Comparison of ENCODE assay signal across 13 mouse cellular contexts in the genomic region with DNA sequence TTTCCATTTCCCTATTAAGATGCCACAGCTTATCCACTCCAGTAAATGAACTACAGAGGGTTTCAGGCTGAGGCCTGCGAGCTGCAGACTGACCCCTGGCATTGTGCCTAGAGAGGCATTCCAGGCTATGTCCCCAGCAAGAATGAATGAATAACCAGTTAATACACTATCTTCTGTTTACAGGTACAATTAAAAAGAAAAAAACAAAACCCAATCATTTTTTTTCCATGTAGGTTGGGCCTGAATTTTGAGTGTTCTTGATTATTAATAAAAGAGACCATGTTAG. TPM values are rescaled to one million over a fixed set of nuclear protein-coding genes. Genes with fewer than 3 reads are reported as not detected.
DNase-seq lines count a peak whose midpoint lies in the region; ATAC-seq and TF ChIP-seq lines count a peak whose summit lies in the region.
"Had no signal": no experiment of that assay in that cellular context is flagged by ENCODE, and none has a peak within 500 bp of the region (broad histone marks: within the 10 kb centered on the region; RNA-seq: fewer than 3 reads in every experiment).

No protein-coding gene starts in this region.

- no peak for TF ChIP-seq EP300 in heart, adult 2 months (IDR thresholded peaks at IDR 0.05; ENCODE audit: insufficient read depth, low read depth, low read length)
- TF ChIP-seq EP300 in stomach, postnatal 0 days (optimal IDR thresholded peaks at IDR 0.05): no peak

- intact Hi-C loops in heart, adult 2 months (cut with DNase I): no loop called here

- H3K4me1 ChIP-seq in heart, embryonic 16.5 days (ENCODE audit: control insufficient read depth, insufficient read depth, low read length): peaks cover 10% of the 10 kb centered on the region
- H3K4me1 ChIP-seq in heart, adult 2 months (ENCODE audit: control insufficient read depth, insufficient read depth, low read length): no peaks in the 10 kb centered on the region; the same call in 1 of the 2 replicates
- H3K4me1 ChIP-seq in midbrain, postnatal 0 days (ENCODE audit: insufficient read depth, low read length): no peaks in the 10 kb centered on the region
- no peaks in the 10 kb centered on the region for H3K4me1 ChIP-seq in midbrain, embryonic 13.5 days (replicated peaks)
- H3K4me1 ChIP-seq in kidney, postnatal 0 days (replicated peaks; ENCODE audit: insufficient read depth, low read length): no peaks in the 10 kb centered on the region
- no peaks in the 10 kb centered on the region for H3K4me1 ChIP-seq in stomach, postnatal 0 days (replicated peaks; ENCODE audit: control insufficient read depth, insufficient read depth)
- H3K4me1 ChIP-seq: forebrain, embryonic 10.5 days; lung, embryonic 15.5 days had no signal

- TF ChIP-seq CTCF in heart, adult 2 months (IDR thresholded peaks at IDR 0.05): no peak
- TF ChIP-seq CTCF in midbrain, postnatal 0 days (IDR thresholded peaks at IDR 0.05): no peak
- no peak for TF ChIP-seq CTCF in kidney, postnatal 0 days (IDR thresholded peaks at IDR 0.05; ENCODE audit: low read depth)
- no peak for TF ChIP-seq CTCF in stomach, postnatal 0 days (IDR thresholded peaks at IDR 0.05; ENCODE audit: low read depth)

- H3K79me2 ChIP-seq in heart, adult 2 months (replicated peaks; ENCODE audit: control insufficient read depth, insufficient read depth, low read length): no peaks in the 10 kb centered on the region

- H3K4me3 ChIP-seq in heart, embryonic 16.5 days (ENCODE audit: low read length): no peak overlapping the region
- no peak overlapping the region for H3K4me3 ChIP-seq in heart, adult 2 months
- no peak overlapping the region for H3K4me3 ChIP-seq in midbrain, postnatal 0 days (ENCODE audit: low read depth, low read length)
- H3K4me3 ChIP-seq in midbrain, embryonic 13.5 days (replicated peaks): no peak overlapping the region
- H3K4me3 ChIP-seq in kidney, postnatal 0 days (replicated peaks; ENCODE audit: low read depth, low read length): no peak overlapping the region
- H3K4me3 ChIP-seq in stomach, postnatal 0 days (ENCODE audit: low read depth, low read length): no peak overlapping the region
- H3K4me3 ChIP-seq: forebrain, embryonic 10.5 days; lung, embryonic 15.5 days had no signal

- no peaks in the 10 kb centered on the region for H3K9me3 ChIP-seq in heart, embryonic 16.5 days (replicated peaks; ENCODE audit: control insufficient read depth, low read length)
- no peaks in the 10 kb centered on the region for H3K9me3 ChIP-seq in midbrain, postnatal 0 days (ENCODE audit: low read length)
- H3K9me3 ChIP-seq in midbrain, embryonic 13.5 days: no peaks in the 10 kb centered on the region
- no peaks in the 10 kb centered on the region for H3K9me3 ChIP-seq in kidney, postnatal 0 days (replicated peaks; ENCODE audit: low read length)
- no peaks in the 10 kb centered on the region for H3K9me3 ChIP-seq in stomach, postnatal 0 days (ENCODE audit: control insufficient read depth, low read length)
- H3K9me3 ChIP-seq: forebrain, embryonic 10.5 days; lung, embryonic 15.5 days had no signal

- 15% methylated on average over 1 of the region's 1 CpGs for WGBS in heart, embryonic 16.5 days
- WGBS in heart, adult 2 months: 33% methylated on average over 1 of the region's 1 CpGs
- 26% methylated on average over 1 of the region's 1 CpGs for WGBS in midbrain, postnatal 0 days
- WGBS in midbrain, embryonic 13.5 days: 17% methylated on average over 1 of the region's 1 CpGs
- 14% methylated on average over 1 of the region's 1 CpGs for WGBS in kidney, postnatal 0 days
- WGBS in stomach, postnatal 0 days: 13% methylated on average over 1 of the region's 1 CpGs

- no peaks in the 10 kb centered on the region for H3K27me3 ChIP-seq in heart, embryonic 16.5 days (ENCODE audit: control insufficient read depth, insufficient read depth, low read length)
- H3K27me3 ChIP-seq in heart, adult 2 months (ENCODE audit: control insufficient read depth, insufficient read depth, low read length): no peaks in the 10 kb centered on the region
- no peaks in the 10 kb centered on the region for H3K27me3 ChIP-seq in midbrain, postnatal 0 days (ENCODE audit: insufficient read depth, low read length)
- no peaks in the 10 kb centered on the region for H3K27me3 ChIP-seq in midbrain, embryonic 13.5 days
- no peaks in the 10 kb centered on the region for H3K27me3 ChIP-seq in kidney, postnatal 0 days (ENCODE audit: insufficient read depth, low read length)
- no peaks in the 10 kb centered on the region for H3K27me3 ChIP-seq in stomach, postnatal 0 days (ENCODE audit: control insufficient read depth, insufficient read depth, low read length)
- H3K27me3 ChIP-seq: CH12.LX; lung, embryonic 15.5 days had no signal

- no peaks in the 10 kb centered on the region for H3K36me3 ChIP-seq in heart, embryonic 16.5 days (ENCODE audit: control insufficient read depth, insufficient read depth)
- H3K36me3 ChIP-seq in heart, adult 2 months (ENCODE audit: control insufficient read depth, insufficient read depth, low read length): no peaks in the 10 kb centered on the region
- no peaks in the 10 kb centered on the region for H3K36me3 ChIP-seq in midbrain, postnatal 0 days (ENCODE audit: insufficient read depth, low read length)
- no peaks in the 10 kb centered on the region for H3K36me3 ChIP-seq in midbrain, embryonic 13.5 days
- no peaks in the 10 kb centered on the region for H3K36me3 ChIP-seq in kidney, postnatal 0 days (ENCODE audit: insufficient read depth, low read length)
- H3K36me3 ChIP-seq in stomach, postnatal 0 days (ENCODE audit: control insufficient read depth, insufficient read depth, low read length): no peaks in the 10 kb centered on the region
- H3K36me3 ChIP-seq: forebrain, embryonic 10.5 days; lung, embryonic 15.5 days had no signal

- no peak for ATAC-seq in heart, embryonic 16.5 days (replicated peaks; ENCODE audit: extremely low read depth, insufficient read depth, low FRiP score)
- no peak for ATAC-seq in midbrain, postnatal 0 days (ENCODE audit: low FRiP score)
- ATAC-seq in midbrain, embryonic 13.5 days: no peak; the same call in 1 of the 2 replicates
- ATAC-seq in kidney, postnatal 0 days (replicated peaks; ENCODE audit: low FRiP score, low read depth): peak; percentile 85
- peak; percentile 48; the same call in 1 of the 2 replicates for ATAC-seq in stomach, postnatal 0 days (ENCODE audit: low FRiP score, low TSS enrichment)
- ATAC-seq in erythroid progenitor cell, adult 5-6 weeks (replicated peaks; ENCODE audit: low FRiP score, poor library complexity, severe bottlenecking): no peak

- TF ChIP-seq POLR2A in heart, adult 2 months (IDR thresholded peaks at IDR 0.05; ENCODE audit: insufficient read depth, low read depth, low read length): no peak

- no peak for DNase-seq in heart, adult 2 months
- DNase-seq in midbrain, postnatal 0 days (ENCODE audit: low spot score): peak; percentile 40
- DNase-seq in kidney, postnatal 0 days (ENCODE audit: low spot score): peak; percentile 56
- DNase-seq in stomach, postnatal 0 days (ENCODE audit: low spot score): no peak
- DNase-seq in left cerebral cortex, adult 18-20 months (ENCODE audit: low spot score in 2 of 2): no peak
- DNase-seq: gastrocnemius, postnatal 36 days had no signal

- no peak overlapping the region for H3K9ac ChIP-seq in heart, embryonic 16.5 days (ENCODE audit: low read length)
- H3K9ac ChIP-seq in heart, adult 2 months (ENCODE audit: low read depth, low read length): no peak overlapping the region
- H3K9ac ChIP-seq in midbrain, postnatal 0 days (replicated peaks; ENCODE audit: low read length, poor library complexity, severe bottlenecking): no peak overlapping the region
- H3K9ac ChIP-seq in midbrain, embryonic 13.5 days (replicated peaks): no peak overlapping the region
- H3K9ac ChIP-seq in kidney, postnatal 0 days (ENCODE audit: low read depth, low read length): no peak overlapping the region
- no peak overlapping the region for H3K9ac ChIP-seq in stomach, postnatal 0 days (ENCODE audit: low read length)
- H3K9ac ChIP-seq: hindbrain, embryonic 14.5 days; lung, embryonic 15.5 days had no signal

- no peak overlapping the region for H3K4me2 ChIP-seq in heart, embryonic 16.5 days (ENCODE audit: low read depth, low read length)
- no peak overlapping the region for H3K4me2 ChIP-seq in midbrain, postnatal 0 days (ENCODE audit: low read depth, low read length, poor library complexity, severe bottlenecking)
- H3K4me2 ChIP-seq in midbrain, embryonic 13.5 days (replicated peaks): no peak overlapping the region
- H3K4me2 ChIP-seq in kidney, postnatal 0 days (ENCODE audit: low read length): no peak overlapping the region
- H3K4me2 ChIP-seq in stomach, postnatal 0 days (replicated peaks; ENCODE audit: low read depth): no peak overlapping the region
- H3K4me2 ChIP-seq: hindbrain, embryonic 14.5 days; lung, embryonic 15.5 days had no signal

- H3K27ac ChIP-seq in heart, embryonic 16.5 days (ENCODE audit: low read length): peak overlapping the region; percentile 46
- no peak overlapping the region for H3K27ac ChIP-seq in heart, adult 2 months
- H3K27ac ChIP-seq in midbrain, postnatal 0 days (ENCODE audit: low read depth, low read length): no peak overlapping the region
- H3K27ac ChIP-seq in midbrain, embryonic 13.5 days: no peak overlapping the region; the same call in 1 of the 2 replicates
- H3K27ac ChIP-seq in kidney, postnatal 0 days: 0 out of 2 replicates have a peak overlapping the region, but pooled peaks have one; percentile 62
- H3K27ac ChIP-seq in stomach, postnatal 0 days (replicated peaks): peak overlapping the region; percentile 41
- H3K27ac ChIP-seq: forebrain, embryonic 10.5 days; hindbrain, embryonic 14.5 days; lung, embryonic 15.5 days had no signal

RNA-seq across cellular contexts. Expression of a gene that starts 14.2 kb away (rescaled TPM):
- 4.5 and 4.8 TPM in 2 replicates for polyA plus RNA-seq in heart, embryonic 16.5 days (2015; fragmentation: Nextera tagmentation; extraction: Ambion mirVana)
- total RNA-seq in heart, adult 2 months (2021): 10 to 100 TPM; 18.8 to 28.2 TPM
- 6.5 and 12.2 TPM in 2 replicates for polyA plus RNA-seq in heart, adult 2 months (2012; rRNA removed)
- 29.5 and 42.2 TPM in 2 replicates for total RNA-seq in midbrain, postnatal 0 days (2014; rRNA removed)
- 12.9 and 15.3 TPM in 2 replicates for polyA plus RNA-seq in midbrain, postnatal 0 days (2015; fragmentation: Nextera tagmentation; extraction: Ambion mirVana)
- 10.9 and 12.1 TPM in 2 replicates for polyA plus RNA-seq in midbrain, embryonic 13.5 days (2015; fragmentation: Nextera tagmentation; extraction: Ambion mirVana)
- polyA plus RNA-seq in kidney, postnatal 0 days (2015; fragmentation: Nextera tagmentation; extraction: Ambion mirVana): 2.7 and 3.3 TPM in 2 replicates
- polyA plus RNA-seq in stomach, postnatal 0 days (2015; fragmentation: Nextera tagmentation; extraction: Ambion mirVana): 7.2 and 7.3 TPM in 2 replicates
- total RNA-seq in erythroid progenitor cell, adult 5-6 weeks (2015; ENCODE audit: low replicate concordance): under 0.01 and 2.5 TPM in 2 replicates
- 1.0 TPM in 1 of 2 replicates, not detected in the other for total RNA-seq in erythroid progenitor cell, adult 5-6 weeks (2017; ENCODE audit: low replicate concordance)
- 10 to 100 TPM; 52.6 to 54.8 TPM for total RNA-seq in left cerebral cortex, adult 18-20 months (2021)

Comparison
In these comparisons a context has a peak if more than half of its experiments do, and no peak if none do; other contexts are left out.
1. H3K27ac ChIP-seq: peak in heart, embryonic 16.5 days (single experiment), kidney, postnatal 0 days (single experiment) and stomach, postnatal 0 days (single experiment); none in heart, adult 2 months (single experiment), midbrain, postnatal 0 days (single experiment) and midbrain, embryonic 13.5 days (single experiment).
2. ATAC-seq: peak in kidney, postnatal 0 days (single experiment) and stomach, postnatal 0 days (single experiment); none in heart, embryonic 16.5 days (single experiment), midbrain, postnatal 0 days (single experiment), midbrain, embryonic 13.5 days (single experiment) and erythroid progenitor cell, adult 5-6 weeks (single experiment).
3. DNase-seq: peak in midbrain, postnatal 0 days (single experiment) and kidney, postnatal 0 days (single experiment); none in heart, adult 2 months (0 of 2), stomach, postnatal 0 days (single experiment) and left cerebral cortex, adult 18-20 months (0 of 2).